Mouse (Mus musculus): Measurements from ENCODE around the gene Dmkn.
"Not testable (repeated sequence)": the region's sequence is repeated elsewhere in the genome, so short reads cannot be mapped to it uniquely, and the experiment has no call there.

The Dmkn gene

DNA sequence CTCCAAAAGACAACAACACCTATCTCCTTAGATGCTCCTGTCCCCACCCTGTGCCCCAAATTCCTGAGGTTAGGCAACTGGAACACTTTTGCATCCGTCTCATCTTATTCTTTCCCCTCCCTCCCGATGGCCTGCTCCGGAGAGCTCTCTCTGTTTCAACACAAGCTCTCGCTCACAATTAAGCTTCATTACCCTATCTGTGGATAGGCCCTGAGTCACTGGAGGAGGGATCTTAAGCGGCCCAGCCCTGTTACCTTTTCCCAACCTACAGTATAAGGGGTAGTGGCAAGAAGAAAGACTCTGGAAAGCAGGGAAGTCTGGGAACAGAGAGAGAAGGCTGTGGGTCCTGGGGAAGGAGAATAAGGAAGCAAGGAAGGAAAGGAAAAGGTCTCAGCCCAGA is at the start of gene Dmkn:
TSS of gene Dmkn (plus strand) at position 301 of the 400 bp plus-strand sequence.
- DNase-seq (ENCODE audit: low read depth, low spot score) = no peak

DNA sequence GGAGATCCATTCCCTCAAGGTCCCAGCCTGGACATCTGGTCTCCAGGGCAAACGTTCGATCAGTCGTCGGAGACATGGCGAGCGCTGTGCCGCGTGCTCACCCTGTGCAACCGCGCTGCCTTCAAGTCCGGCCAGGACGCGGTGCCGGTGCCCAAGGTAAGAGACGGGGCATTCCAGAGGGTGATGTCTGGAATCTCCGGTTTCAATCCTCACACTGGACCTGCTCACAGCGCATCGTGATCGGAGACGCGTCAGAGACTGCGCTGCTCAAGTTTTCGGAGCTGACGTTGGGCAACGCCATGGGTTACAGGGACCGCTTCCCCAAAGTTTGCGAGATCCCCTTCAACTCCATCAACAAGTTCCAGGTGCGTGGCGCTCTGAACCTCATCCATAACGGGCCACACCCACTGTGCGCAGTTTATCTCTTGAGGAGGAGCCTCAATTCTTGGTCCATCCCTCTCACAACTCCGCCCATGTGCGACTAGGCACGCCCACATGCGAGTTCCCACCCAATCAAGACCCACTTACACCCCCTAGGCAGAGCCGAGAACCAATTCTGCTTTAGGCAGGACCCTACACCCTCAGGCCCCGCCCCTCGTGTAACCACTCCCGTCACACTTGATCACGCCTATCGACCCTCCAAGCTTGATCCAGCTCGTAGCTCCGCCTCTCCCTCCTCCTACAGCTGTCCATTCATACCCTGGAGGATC is 46.4 kb upstream of the Dmkn start:
- peak; percentile 92 for DNase-seq (ENCODE audit: low read depth, low spot score)

- DNase-seq (ENCODE audit: low read depth, low spot score) = no peak
These were observed 45.9 kb upstream of the Dmkn start for GRCm38 (mm10) chr7:30717716-30718046.

- no peak for DNase-seq (ENCODE audit: low read depth, low spot score)
These were observed 43.9 kb upstream of the Dmkn start for GRCm38 (mm10) chr7:30719669-30720068.

DNA sequence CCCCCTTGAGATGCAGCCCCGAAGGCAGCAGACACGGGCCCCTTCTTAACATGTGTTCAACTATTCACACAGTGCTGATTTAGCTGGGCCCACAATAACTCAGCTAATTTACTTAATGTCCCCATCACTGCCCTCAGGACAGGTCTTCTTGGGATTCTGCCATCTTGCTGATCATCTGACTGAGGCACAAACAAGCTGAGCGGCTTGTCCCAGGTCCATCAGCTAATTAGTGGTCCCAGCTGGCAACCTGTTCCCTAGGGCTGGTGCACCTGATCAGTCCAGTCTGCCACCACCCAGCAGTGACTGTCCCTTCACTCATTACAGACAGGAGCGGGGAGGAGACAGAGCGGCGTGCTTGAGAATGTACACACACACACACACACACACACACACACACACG is 42.3 kb upstream of the Dmkn start:
- DNase-seq (ENCODE audit: low read depth, low spot score) = no peak

DNA sequence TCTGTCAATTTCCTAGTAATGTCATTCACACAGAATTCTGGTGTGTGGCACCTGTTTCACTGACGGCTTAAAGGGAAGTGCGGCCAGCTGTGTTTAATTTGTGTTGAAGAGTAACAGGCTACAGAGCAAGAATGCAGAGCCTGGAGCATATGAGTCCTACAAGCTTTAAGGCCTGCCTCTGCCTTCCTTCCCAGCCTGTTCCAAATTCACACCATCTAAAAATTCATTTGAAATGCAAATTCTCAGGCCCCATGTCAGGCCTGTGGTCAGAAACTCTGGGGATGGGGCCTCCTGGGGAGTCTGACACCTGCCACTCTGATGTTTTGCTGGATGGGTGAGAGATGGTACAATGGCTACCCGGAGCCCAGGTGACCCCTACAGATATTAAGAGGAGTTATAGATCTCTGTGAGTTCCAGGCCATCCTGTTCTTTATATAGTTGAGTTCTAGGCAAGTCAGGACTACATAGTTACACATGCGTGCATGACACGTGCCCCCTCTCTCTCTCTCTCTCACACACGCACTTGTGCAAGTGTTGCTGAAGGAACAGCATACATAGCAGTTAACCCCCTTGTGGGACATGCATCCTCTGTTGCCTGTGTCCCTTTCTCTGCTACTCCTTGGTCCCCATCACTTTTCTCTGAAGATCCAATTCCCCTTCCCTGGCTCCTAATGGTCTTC is 40.1 kb upstream of the Dmkn start:
- DNase-seq (ENCODE audit: low read depth, low spot score) = no peak

DNA sequence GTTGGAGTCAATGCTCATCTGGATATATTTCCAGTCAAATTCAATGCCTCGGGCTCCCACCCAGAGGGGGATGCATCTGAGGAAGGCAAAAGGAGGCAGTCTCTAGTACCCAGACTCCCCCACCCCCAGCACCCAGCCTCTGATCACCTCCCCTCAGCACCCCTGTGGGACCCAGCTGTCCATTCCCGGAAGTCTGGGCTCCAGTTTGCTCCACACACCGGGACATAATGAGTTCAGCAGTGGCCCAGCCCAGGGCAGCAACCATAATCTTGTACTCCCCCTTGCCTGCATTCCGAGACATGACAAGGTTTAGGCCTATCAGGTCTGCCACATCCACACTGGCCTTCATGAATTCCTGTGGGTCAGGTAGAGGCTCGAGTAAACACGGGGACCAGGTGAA is 35.3 kb upstream of the Dmkn start:
- no peak for DNase-seq (ENCODE audit: low read depth, low spot score)

- DNase-seq (ENCODE audit: low read depth, low spot score) = no peak
These were observed 34.7 kb upstream of the Dmkn start for GRCm38 (mm10) chr7:30728739-30729395.

DNA sequence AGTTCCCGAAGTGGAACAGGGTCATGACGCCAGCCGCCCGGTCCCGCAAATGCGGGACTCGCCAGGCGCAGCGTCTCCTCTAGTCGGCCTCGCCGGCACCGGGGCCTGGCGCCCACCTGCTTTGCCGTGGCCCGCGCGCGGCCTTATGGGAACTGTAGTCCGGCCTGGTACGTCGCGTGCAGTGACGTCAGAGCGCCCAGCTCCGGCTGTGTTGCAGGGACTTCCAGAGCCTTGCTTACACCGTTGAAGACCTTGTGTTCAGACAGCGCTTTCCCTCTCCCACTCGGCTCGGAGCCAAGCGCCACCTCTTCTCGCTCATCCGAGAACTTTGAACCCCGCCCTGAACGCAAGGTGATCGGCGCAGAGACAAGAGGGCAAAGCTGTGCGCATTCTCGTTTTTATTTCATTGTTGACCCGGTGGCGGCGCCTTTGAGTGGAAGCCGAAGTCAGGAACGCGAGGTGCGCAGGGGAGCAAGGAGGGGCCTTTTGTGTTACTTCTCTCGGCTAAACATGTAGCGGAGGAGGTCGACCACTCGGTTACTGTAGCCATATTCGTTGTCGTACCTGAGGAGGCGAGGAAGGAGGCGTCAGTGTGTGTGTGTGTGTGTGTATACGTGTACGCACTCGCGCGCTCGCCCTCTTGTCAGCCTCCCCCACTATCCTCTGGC is 34.0 kb upstream of the Dmkn start, which contains the start of gene Tmem147:
TSS of gene Tmem147 (minus strand) at position 145 of the 668 bp plus-strand sequence.
- peak; percentile 92 for DNase-seq (ENCODE audit: low read depth, low spot score)

DNA sequence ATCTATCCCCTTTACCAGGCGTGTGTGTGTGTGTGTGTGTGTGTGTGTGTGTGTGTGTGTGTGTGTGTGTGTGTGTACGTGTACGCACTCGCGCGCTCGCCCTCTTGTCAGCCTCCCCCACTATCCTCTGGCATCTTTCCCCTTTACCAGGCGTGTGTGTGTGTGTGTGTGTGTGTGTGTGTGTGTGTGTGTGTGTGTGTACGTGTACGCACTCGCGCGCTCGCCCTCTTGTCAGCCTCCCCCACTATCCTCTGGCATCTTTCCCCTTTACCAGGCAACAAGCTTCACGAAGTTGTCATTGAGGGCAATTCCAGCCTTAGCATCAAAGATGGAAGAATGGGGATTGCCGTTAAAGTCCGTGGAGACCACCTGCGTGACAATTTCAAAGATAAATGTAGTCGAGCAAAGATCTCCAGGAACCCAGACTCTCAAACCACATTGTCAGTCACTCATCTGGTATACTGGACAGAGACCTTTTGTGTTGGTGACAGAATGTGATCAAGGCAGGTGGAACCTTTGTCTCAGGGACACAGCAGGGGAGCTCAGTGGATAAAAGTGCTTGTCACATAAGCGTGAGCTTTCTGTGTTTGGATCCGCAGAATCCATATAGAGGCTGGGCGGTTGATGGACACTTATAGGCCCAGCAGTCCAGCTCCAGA is 33.4 kb upstream of the Dmkn start:
- not testable (repeated sequence) for DNase-seq (ENCODE audit: low read depth, low spot score)

DNA sequence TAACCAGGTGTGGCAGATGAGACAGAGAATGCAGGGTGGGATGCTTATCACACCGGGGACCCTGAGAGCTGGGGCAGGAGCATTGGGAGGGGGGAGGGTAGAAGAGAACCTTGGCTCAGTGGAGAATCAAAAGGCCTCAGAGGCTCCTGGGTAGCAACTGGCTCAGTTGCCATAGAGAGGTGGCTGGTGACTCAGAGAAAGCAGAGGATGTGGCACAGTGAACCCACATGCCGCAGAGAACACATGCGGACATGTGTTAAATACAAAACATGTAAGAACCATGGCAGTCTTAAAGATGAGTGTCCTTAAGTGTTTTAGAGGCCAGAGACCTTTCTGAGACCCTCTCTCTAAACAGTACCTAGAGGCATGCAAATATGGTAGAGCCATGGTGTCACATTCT is 27.3 kb upstream of the Dmkn start:
- no peak for DNase-seq (ENCODE audit: low read depth, low spot score)

DNA sequence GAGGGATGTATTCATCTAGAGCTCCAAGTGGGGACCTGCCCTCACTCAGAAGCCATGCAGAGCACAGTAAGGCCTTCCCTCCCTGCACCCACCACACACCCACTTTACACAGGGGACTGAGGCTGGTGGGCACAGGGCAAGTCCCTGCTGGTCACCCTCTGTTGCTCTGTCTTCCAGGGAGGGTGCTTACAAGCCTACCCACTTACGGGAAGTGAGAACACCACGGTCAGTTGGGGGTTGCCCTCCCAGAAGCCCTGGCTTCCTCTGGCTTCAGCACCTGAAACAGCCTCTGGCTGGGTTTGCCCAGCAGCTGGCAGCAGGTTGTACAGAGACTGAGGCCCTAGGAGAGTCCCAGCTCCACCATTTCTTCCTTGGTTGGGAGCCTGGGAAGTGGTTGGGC is 21.0 kb upstream of the Dmkn start:
- DNase-seq (ENCODE audit: low read depth, low spot score) = not testable (repeated sequence)

GRCm38 (mm10) chr7:30743617-30744016 is 19.9 kb upstream of the Dmkn start, which contains the start of gene Gapdhs:
Gene Gapdhs (minus strand): TSS chr7:30743681.
- not testable (repeated sequence) for DNase-seq (ENCODE audit: low read depth, low spot score)

DNA sequence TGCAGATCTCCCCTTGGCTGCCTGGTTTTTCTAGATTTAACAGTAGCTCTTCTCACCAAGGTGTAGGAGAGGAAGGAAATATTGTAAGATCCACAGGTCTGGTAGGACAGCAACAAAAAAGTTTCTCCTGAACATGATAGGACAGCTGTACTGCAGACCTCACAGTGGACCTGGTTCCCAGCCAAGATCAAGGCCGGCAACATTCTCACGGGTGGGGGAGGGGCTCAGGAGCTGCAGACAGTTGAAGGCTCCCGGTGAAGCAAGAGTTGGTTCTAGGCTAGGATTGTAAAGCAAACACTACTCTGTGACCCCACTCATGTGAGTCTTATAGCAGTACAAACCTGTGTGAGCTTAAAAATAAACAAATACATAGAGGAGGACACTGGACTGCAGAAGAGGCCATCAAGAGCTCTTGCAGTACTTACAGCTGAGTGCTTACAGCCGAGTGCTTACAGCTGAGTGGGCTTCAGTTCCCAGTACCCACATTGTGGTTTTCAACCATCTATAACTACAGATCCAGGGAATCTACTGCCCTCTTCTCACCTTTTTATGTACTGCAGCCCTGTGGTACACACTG is 19.4 kb upstream of the Dmkn start:
- DNase-seq (ENCODE audit: low read depth, low spot score) = no peak

- no peak for DNase-seq (ENCODE audit: low read depth, low spot score)
These were observed 15.9 kb upstream of the Dmkn start for GRCm38 (mm10) chr7:30747525-30748204.

DNA sequence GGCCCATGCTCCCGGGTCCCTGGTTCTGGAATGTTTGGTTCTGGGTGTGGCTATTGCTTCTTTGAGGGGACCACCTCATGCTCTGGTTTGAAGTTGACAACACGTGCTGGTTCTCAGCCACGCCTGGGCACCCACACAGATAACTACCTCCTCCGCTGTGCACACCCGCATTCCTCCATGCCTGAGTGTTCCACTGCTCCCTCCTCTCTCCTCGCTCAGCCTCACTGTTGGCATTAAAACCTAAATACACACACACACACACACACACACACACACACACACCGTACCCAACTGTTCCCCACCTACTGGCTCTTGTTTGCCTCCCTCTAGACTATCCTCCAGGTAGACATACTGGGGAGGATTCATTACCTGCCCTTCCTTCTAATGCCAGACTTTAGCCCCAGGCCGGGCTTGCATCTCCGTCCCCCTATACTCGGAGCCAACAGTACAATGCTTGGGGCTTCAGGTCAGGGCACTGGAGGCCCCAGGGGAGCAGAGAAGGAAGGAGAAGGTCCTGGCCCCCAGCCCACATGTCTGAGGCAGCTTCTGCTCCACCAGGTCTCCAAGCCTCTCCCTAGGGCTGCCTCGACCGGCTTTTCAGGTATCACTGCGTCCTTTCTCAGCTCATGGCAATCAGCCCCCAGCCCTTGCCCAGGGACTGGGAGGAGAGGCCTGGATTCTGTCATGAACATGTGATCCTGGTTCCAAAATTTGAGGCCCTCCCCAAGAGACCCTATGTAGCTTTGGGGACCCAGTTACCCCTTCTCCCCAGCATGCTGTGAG is 13.5 kb upstream of the Dmkn start:
- no peak for DNase-seq (ENCODE audit: low read depth, low spot score)

- no peak for DNase-seq (ENCODE audit: low read depth, low spot score)
These were observed 12.4 kb upstream of the Dmkn start, which contains the start of gene Sbsn for GRCm38 (mm10) chr7:30751086-30751669. Gene Sbsn (plus strand): TSS chr7:30751471.

GRCm38 (mm10) chr7:30757001-30757400 is 6.6 kb upstream of the Dmkn start:
- no peak for DNase-seq (ENCODE audit: low read depth, low spot score)

DNA sequence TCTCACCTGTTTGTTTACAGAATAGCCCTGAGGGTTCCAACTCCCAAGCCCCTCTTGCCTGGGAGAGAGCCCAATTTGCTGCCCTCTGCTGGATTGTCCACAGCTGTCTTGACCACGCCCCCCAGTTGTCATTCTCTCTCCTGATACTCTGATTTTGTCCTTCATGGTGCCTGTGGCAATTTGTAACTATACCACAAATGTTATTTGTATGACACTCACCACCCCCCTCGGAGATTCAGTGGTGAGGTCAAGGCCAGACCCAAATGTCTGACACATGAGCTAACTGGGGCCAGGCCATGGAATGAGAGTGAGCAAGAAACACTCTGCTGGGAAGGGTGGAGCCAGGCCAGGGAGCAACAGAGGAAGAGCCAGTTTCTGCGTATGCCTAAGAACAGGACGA is 4.7 kb upstream of the Dmkn start:
- no peak for DNase-seq (ENCODE audit: low read depth, low spot score)
